Mouse (Mus musculus) erythroblast, embryonic 14.5 days (primary cell): ENCODE measurements around the gene Hk2.

Experiments
- GATA1 ChIP-seq: IDR thresholded peaks from 2 replicates; pipeline ENCODE4 v1.6.1; 2012; ENCODE audit warnings: low read length, inconsistent platforms, mixed read lengths
- TAL1 ChIP-seq: IDR thresholded peaks from 3 replicates; pipeline ENCODE4 v1.6.1; 2012; ENCODE audit warnings: low read length, inconsistent platforms, mixed read lengths

DNA sequence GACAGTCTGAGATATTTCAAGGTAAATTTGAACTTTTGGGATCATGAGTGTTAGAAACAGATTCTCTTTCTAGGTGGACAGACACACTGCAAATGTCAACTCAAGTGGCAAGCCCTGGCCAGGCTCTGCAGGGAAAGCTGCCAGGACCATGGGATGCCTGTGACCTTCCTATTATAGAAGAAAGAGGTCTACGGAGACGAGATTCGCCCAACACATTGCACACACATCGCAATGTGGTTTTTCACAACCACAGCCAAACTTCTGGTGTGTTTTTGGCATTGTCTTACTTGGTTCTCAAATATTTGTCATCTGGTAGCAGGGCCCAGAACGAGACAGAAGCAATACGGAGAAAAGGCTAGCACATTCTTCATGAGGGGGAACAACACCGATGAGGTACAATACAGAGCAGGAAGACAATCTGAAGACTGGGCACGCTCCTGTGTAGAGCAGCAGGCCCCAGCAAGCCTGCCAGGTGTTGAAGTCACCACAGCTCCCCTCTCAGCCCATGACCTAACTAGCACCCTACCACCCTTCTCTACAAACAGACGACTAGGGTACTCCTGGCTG lies 26.1 kb downstream of the Hk2 start:
- no peak for TF ChIP-seq GATA1
- no peak for TF ChIP-seq TAL1
